Comparison of ENCODE assay signal across 31 mouse cellular contexts in the genomic region with DNA sequence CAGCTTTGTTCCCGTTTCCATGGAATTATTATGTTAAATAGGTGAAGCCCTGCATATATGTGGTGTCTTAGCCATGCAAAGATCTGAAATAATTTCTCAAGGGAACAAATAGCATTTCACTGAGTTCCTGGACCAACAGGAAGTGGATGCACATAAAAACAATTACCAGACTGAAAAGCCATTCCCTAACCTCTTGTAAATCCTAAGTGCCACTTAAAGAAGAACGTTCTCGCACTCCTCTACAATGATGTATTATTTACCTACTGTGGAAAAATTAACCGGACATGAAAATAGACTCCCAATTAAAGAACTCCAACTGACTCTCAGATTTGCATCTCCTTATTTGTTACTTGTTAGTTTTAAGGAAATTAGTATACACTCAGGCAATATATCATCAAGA.
"Had no signal": no experiment of that assay in that cellular context is flagged by ENCODE, and none has a peak within 500 bp of the region (broad histone marks: within the 10 kb centered on the region; RNA-seq: fewer than 3 reads in every experiment).

No protein-coding gene starts in this region.

- H3K4me3 ChIP-seq: left cerebral cortex, adult 2 months; limb, embryonic 10.5 days; limb, embryonic 12.5 days; limb, embryonic 13.5 days; limb, embryonic 15.5 days; liver, embryonic 12.5 days; liver, embryonic 13.5 days; liver, embryonic 15.5 days; lung, embryonic 15.5 days; megakaryocyte, embryonic 14.5 days; midbrain, embryonic 10.5 days; midbrain, embryonic 12.5 days; midbrain, embryonic 13.5 days; myocyte; neural tube, embryonic 12.5 days; neural tube, embryonic 13.5 days had no signal

- H3K27me3 ChIP-seq: limb, embryonic 12.5 days; limb, embryonic 13.5 days; limb, embryonic 15.5 days; liver, embryonic 12.5 days; liver, embryonic 13.5 days; liver, embryonic 15.5 days; lung, embryonic 15.5 days; megakaryocyte, embryonic 14.5 days; midbrain, embryonic 12.5 days; midbrain, embryonic 13.5 days; neural tube, embryonic 12.5 days; neural tube, embryonic 13.5 days had no signal

- H3K36me3 ChIP-seq: limb, embryonic 10.5 days; limb, embryonic 12.5 days; limb, embryonic 13.5 days; limb, embryonic 15.5 days; liver, embryonic 12.5 days; liver, embryonic 13.5 days; liver, embryonic 15.5 days; lung, embryonic 15.5 days; midbrain, embryonic 10.5 days; midbrain, embryonic 12.5 days; midbrain, embryonic 13.5 days; neural tube, embryonic 12.5 days; neural tube, embryonic 13.5 days had no signal

- H3K4me2 ChIP-seq: limb, embryonic 12.5 days; limb, embryonic 13.5 days; limb, embryonic 15.5 days; liver, embryonic 11.5 days; liver, embryonic 12.5 days; liver, embryonic 13.5 days; liver, embryonic 15.5 days; lung, embryonic 14.5 days; lung, embryonic 15.5 days; midbrain, embryonic 11.5 days; midbrain, embryonic 12.5 days; midbrain, embryonic 13.5 days; neural tube, embryonic 12.5 days; neural tube, embryonic 13.5 days had no signal

- H3K4me1 ChIP-seq: limb, embryonic 10.5 days; limb, embryonic 12.5 days; limb, embryonic 15.5 days; liver, embryonic 12.5 days; liver, embryonic 13.5 days; liver, embryonic 15.5 days; midbrain, embryonic 10.5 days; midbrain, embryonic 12.5 days; midbrain, embryonic 13.5 days; neural tube, embryonic 12.5 days; neural tube, embryonic 13.5 days had no signal

- ATAC-seq: liver, embryonic 12.5 days; liver, postnatal 0 days; midbrain, embryonic 13.5 days; midbrain, embryonic 16.5 days had no signal

- H3K9ac ChIP-seq: limb, embryonic 12.5 days; limb, embryonic 13.5 days; limb, embryonic 15.5 days; liver, embryonic 12.5 days; liver, embryonic 13.5 days; liver, embryonic 14.5 days; liver, embryonic 15.5 days; liver, postnatal 0 days; lung, embryonic 14.5 days; lung, embryonic 15.5 days; midbrain, embryonic 12.5 days; midbrain, embryonic 13.5 days; neural tube, embryonic 12.5 days; neural tube, embryonic 13.5 days had no signal

- DNase-seq: left cerebral cortex, postnatal 4 days; liver; liver, embryonic 13.5 days; liver, postnatal 0 days; lung, adult 18-20 months; lung, adult 2 months; lung, embryonic 14.5 days; lung, postnatal 14 days; lung, postnatal 36 days; lung, postnatal 4 days; midbrain, embryonic 14.5 days had no signal

- H3K27ac ChIP-seq: left cerebral cortex, adult 2 months; limb, embryonic 10.5 days; limb, embryonic 12.5 days; limb, embryonic 13.5 days; limb, embryonic 15.5 days; liver, embryonic 12.5 days; liver, embryonic 13.5 days; liver, embryonic 14.5 days; liver, embryonic 15.5 days; macrophage; midbrain, embryonic 10.5 days; midbrain, embryonic 12.5 days; midbrain, embryonic 13.5 days; neural tube, embryonic 12.5 days; neural tube, embryonic 13.5 days had no signal

- H3K9me3 ChIP-seq: limb, embryonic 10.5 days; limb, embryonic 12.5 days; limb, embryonic 13.5 days; limb, embryonic 15.5 days; liver, embryonic 12.5 days; liver, embryonic 13.5 days; liver, embryonic 15.5 days; lung, embryonic 15.5 days; midbrain, embryonic 10.5 days; midbrain, embryonic 12.5 days; midbrain, embryonic 13.5 days; neural tube, embryonic 12.5 days; neural tube, embryonic 13.5 days had no signal
